Mouse (Mus musculus) testis, adult 2 months (tissue): ENCODE results near the gene Gm5580.

Experiments used
- CTCF ChIP-seq: fragments of 200-500 bp; IDR thresholded peaks from 2 replicates; pipeline ENCODE4 v1.5.1; 2012; ENCODE audit warnings: low read depth, mild to moderate bottlenecking, inconsistent platforms, low read length, moderate library complexity; ENCODE audit not compliant: control insufficient read depth, insufficient read depth, insufficient replicate concordance
- POLR2A ChIP-seq: fragments of 200-500 bp; IDR thresholded peaks from 2 replicates; pipeline ENCODE4 v1.6.1; 2012; ENCODE audit warnings: low read depth, mild to moderate bottlenecking, inconsistent platforms, low read length, moderate library complexity; ENCODE audit not compliant: control insufficient read depth

DNA sequence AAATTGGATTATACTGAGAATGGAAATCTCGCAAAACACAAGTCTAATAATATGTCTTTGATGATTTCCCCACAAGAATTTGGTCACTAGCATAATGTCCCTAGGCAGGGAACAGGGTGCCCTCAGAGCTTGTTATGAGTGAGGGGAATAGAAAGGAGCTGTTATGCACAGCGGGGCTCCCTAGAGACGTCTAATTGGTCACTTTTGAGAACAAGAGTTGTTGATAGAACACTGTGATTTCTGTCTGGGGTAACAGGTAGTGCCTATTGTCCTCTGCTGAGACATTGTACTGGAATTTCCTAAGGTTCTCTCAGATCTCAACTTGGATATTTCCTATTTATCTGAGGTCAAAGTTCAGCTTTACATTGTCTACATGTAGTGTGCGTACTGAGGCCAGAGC is 33.2 kb downstream of the Gm5580 start, which contains the start of gene Olfr215:
- TF ChIP-seq CTCF (no peak), POLR2A (no peak)
